Mouse (Mus musculus): ENCODE results near the gene Cd300lb. TPM values are rescaled to one million over a fixed set of nuclear protein-coding genes. Genes with fewer than 3 reads are reported as not detected.

Cd300lb gene
- total and polyA plus RNA-seq, 3 experiments: 0.61 to 0.75 (median 0.70) TPM

- H3K36me3 ChIP-seq (ENCODE audit: control insufficient read depth, insufficient read depth, low read length): no peaks in the 10 kb centered on the region
- no peak for TF ChIP-seq POLR2A (IDR thresholded peaks at IDR 0.05; ENCODE audit: insufficient read depth, low read depth, low read length)
- TF ChIP-seq CTCF (IDR thresholded peaks at IDR 0.05): peak; percentile 73
- H3K79me2 ChIP-seq (replicated peaks; ENCODE audit: control insufficient read depth, insufficient read depth, low read length): no peaks in the 10 kb centered on the region
- no peak overlapping the region for H3K9ac ChIP-seq (ENCODE audit: low read depth, low read length)
- H3K27ac ChIP-seq: no peak overlapping the region; the same call in 1 of the 2 replicates
- intact Hi-C loops (cut with DNase I): loop anchor here (1.0 kb wide), 1 partner anchor 32 kb away; no protein-coding TSS in a partner anchor
- DNase-seq: no peak
- no peaks in the 10 kb centered on the region for H3K27me3 ChIP-seq (ENCODE audit: control insufficient read depth, insufficient read depth, low read length)
- H3K4me1 ChIP-seq (ENCODE audit: control insufficient read depth, insufficient read depth, low read length): peaks cover 4% of the 10 kb centered on the region
- WGBS: 5% methylated on average over 1 of the region's 1 CpGs
- no peak overlapping the region for H3K4me3 ChIP-seq
These were observed 53.6 kb downstream of the Cd300lb start for GRCm38 (mm10) chr11:114880589-114880988.

DNA sequence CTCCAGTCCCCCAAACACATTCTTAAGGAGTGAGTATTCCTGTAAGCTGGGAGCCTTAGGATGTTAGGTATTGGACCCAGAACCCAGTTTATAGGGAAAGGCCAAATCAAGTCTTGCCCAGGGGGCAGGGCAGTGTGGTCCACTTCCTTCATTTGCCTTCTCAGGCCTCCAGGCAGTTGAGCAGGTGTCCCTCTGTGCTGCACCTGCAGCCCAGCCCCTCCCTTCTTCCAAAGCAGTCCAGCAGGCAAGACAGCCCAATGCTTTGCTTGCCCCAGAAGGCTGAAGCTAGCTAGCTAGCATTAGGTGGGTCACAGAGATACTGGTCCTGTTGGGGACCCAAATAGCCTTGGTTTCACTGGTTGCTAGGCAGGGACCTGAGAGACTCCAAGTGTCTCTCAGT lies 54.0 kb downstream of the Cd300lb start:
- TF ChIP-seq POLR2A (IDR thresholded peaks at IDR 0.05; ENCODE audit: insufficient read depth, low read depth, low read length): no peak
- TF ChIP-seq CTCF (IDR thresholded peaks at IDR 0.05): no peak
- peaks cover 4% of the 10 kb centered on the region for H3K4me1 ChIP-seq (ENCODE audit: control insufficient read depth, insufficient read depth, low read length)

DNA sequence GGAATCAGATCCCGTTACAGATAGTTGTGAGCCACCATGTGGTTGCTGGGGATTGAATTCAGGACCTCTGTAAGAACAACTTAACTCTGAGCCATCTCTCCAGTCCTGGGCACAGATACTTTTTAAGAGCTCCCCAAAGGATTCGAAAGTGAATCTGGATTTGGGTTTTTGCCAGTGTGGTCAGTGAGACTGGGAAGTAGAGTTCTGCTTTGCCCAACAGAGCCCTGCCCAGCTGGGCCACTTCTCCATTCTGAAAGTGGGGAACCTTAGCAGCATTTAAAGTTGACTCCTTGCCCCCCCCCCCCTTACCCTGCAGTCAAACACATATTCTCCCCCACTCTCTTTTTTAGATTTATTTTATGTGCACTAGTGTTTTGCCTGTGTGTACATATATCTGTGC lies 54.5 kb downstream of the Cd300lb start:
- peaks cover 4% of the 10 kb centered on the region for H3K4me1 ChIP-seq (ENCODE audit: control insufficient read depth, insufficient read depth, low read length)
- 67% methylated on average over 2 of the region's 2 CpGs for WGBS
- TF ChIP-seq CTCF (IDR thresholded peaks at IDR 0.05): no peak
- no peak for TF ChIP-seq EP300 (IDR thresholded peaks at IDR 0.05; ENCODE audit: insufficient read depth, low read depth, low read length)
- TF ChIP-seq POLR2A (IDR thresholded peaks at IDR 0.05; ENCODE audit: insufficient read depth, low read depth, low read length): no peak
- H3K79me2 ChIP-seq (replicated peaks; ENCODE audit: control insufficient read depth, insufficient read depth, low read length): no peaks in the 10 kb centered on the region
- intact Hi-C loops (cut with DNase I): loop anchor here (1.0 kb wide), 1 partner anchor 33 kb away; no protein-coding TSS in a partner anchor
- H3K4me3 ChIP-seq: no peak overlapping the region
- H3K9ac ChIP-seq (ENCODE audit: low read depth, low read length): no peak overlapping the region
- H3K36me3 ChIP-seq (ENCODE audit: control insufficient read depth, insufficient read depth, low read length): no peaks in the 10 kb centered on the region
- no peaks in the 10 kb centered on the region for H3K27me3 ChIP-seq (ENCODE audit: control insufficient read depth, insufficient read depth, low read length)
- no peak overlapping the region for H3K27ac ChIP-seq
- peak in 1 of 2 experiments; percentile 58 for DNase-seq

More for the DNA sequence above, 54.0 kb downstream of the Cd300lb start:
- Histone ChIP-seq H3K9ac (ENCODE audit: low read depth, low read length) (no peak overlapping the region), H3K4me3 (no peak overlapping the region), H3K36me3 (ENCODE audit: control insufficient read depth, insufficient read depth, low read length) (no peaks in the 10 kb centered on the region), H3K27me3 (ENCODE audit: control insufficient read depth, insufficient read depth, low read length) (no peaks in the 10 kb centered on the region), H3K79me2 (replicated peaks; ENCODE audit: control insufficient read depth, insufficient read depth, low read length) (no peaks in the 10 kb centered on the region), H3K27ac (no peak overlapping the region; the same call in 1 of the 2 replicates)
- no peak for DNase-seq
- intact Hi-C loops (cut with DNase I): loop anchor here (1.0 kb wide), 1 partner anchor 32 kb away; no protein-coding TSS in a partner anchor

- no peaks in the 10 kb centered on the region for H3K79me2 ChIP-seq (replicated peaks; ENCODE audit: control insufficient read depth, insufficient read depth, low read length)
- no peak overlapping the region for H3K4me3 ChIP-seq
- no peak overlapping the region; the same call in 1 of the 2 replicates for H3K27ac ChIP-seq
- 18% methylated on average over 3 of the region's 3 CpGs for WGBS
- no peak overlapping the region for H3K9ac ChIP-seq (ENCODE audit: low read depth, low read length)
- intact Hi-C loops (cut with DNase I): loop anchor here (1.0 kb wide), 1 partner anchor 65 kb away; no protein-coding TSS in a partner anchor
- H3K36me3 ChIP-seq (ENCODE audit: control insufficient read depth, insufficient read depth, low read length): no peaks in the 10 kb centered on the region
- peak; percentile 51 to 53 for DNase-seq
- H3K27me3 ChIP-seq (ENCODE audit: control insufficient read depth, insufficient read depth, low read length): no peaks in the 10 kb centered on the region
- H3K4me1 ChIP-seq (ENCODE audit: control insufficient read depth, insufficient read depth, low read length): peaks cover 3% of the 10 kb centered on the region
- TF ChIP-seq EP300 (IDR thresholded peaks at IDR 0.05; ENCODE audit: insufficient read depth, low read depth, low read length): no peak
- no peak for TF ChIP-seq POLR2A (IDR thresholded peaks at IDR 0.05; ENCODE audit: insufficient read depth, low read depth, low read length)
- peak; percentile 75 for TF ChIP-seq CTCF (IDR thresholded peaks at IDR 0.05)
These were observed 57.0 kb downstream of the Cd300lb start for GRCm38 (mm10) chr11:114877145-114877544.

GRCm38 (mm10) chr11:114876621-114877020 lies 57.6 kb downstream of the Cd300lb start:
- TF ChIP-seq EP300 (IDR thresholded peaks at IDR 0.05; ENCODE audit: insufficient read depth, low read depth, low read length) (no peak), POLR2A (IDR thresholded peaks at IDR 0.05; ENCODE audit: insufficient read depth, low read depth, low read length) (no peak), CTCF (IDR thresholded peaks at IDR 0.05) (no peak)
- no peak overlapping the region for H3K9ac ChIP-seq (ENCODE audit: low read depth, low read length)
- no peak for DNase-seq
- WGBS: 47% methylated on average over 2 of the region's 2 CpGs
- peaks cover 3% of the 10 kb centered on the region for H3K4me1 ChIP-seq (ENCODE audit: control insufficient read depth, insufficient read depth, low read length)
- intact Hi-C loops (cut with DNase I): loop anchor here (1.0 kb wide), 1 partner anchor 64 kb away; no protein-coding TSS in a partner anchor
- no peaks in the 10 kb centered on the region for H3K79me2 ChIP-seq (replicated peaks; ENCODE audit: control insufficient read depth, insufficient read depth, low read length)
- no peak overlapping the region for H3K4me3 ChIP-seq
- no peaks in the 10 kb centered on the region for H3K36me3 ChIP-seq (ENCODE audit: control insufficient read depth, insufficient read depth, low read length)
- H3K27ac ChIP-seq: no peak overlapping the region; the same call in 1 of the 2 replicates
- no peaks in the 10 kb centered on the region for H3K27me3 ChIP-seq (ENCODE audit: control insufficient read depth, insufficient read depth, low read length)

DNA sequence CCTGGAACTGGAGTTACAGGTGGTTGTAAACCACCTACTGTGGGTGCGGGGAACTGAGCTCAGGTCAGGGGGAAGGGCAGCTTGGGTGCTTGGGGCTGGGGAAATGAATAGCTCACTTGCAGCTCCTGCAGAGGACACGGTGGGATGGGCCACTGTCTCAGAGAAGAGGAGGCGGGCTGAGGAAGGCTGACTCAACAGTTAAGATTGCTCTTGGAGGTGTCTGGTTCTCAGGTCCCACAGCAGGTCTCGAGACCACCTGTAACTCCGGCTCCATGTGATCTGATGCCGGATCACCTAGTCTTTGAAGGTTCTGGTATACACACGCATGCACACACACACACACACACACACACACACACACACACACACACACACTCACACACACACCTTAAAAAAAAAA lies 58.0 kb downstream of the Cd300lb start:
- intact Hi-C loops (cut with DNase I): no loop called here
- WGBS: 73% methylated on average over 7 of the region's 7 CpGs
- no peaks in the 10 kb centered on the region for H3K27me3 ChIP-seq (ENCODE audit: control insufficient read depth, insufficient read depth, low read length)
- H3K79me2 ChIP-seq (replicated peaks; ENCODE audit: control insufficient read depth, insufficient read depth, low read length): no peaks in the 10 kb centered on the region
- H3K27ac ChIP-seq: no peak overlapping the region
- H3K4me1 ChIP-seq (ENCODE audit: control insufficient read depth, insufficient read depth, low read length): peaks cover 3% of the 10 kb centered on the region
- TF ChIP-seq CTCF (IDR thresholded peaks at IDR 0.05): no peak
- TF ChIP-seq EP300 (IDR thresholded peaks at IDR 0.05; ENCODE audit: insufficient read depth, low read depth, low read length): no peak
- no peak for TF ChIP-seq POLR2A (IDR thresholded peaks at IDR 0.05; ENCODE audit: insufficient read depth, low read depth, low read length)
- no peak for DNase-seq
- no peaks in the 10 kb centered on the region for H3K36me3 ChIP-seq (ENCODE audit: control insufficient read depth, insufficient read depth, low read length)
- no peak overlapping the region for H3K4me3 ChIP-seq
- no peak overlapping the region for H3K9ac ChIP-seq (ENCODE audit: low read depth, low read length)

Measured in heart, adult 2 months (tissue).